Mouse (Mus musculus) erythroid progenitor cell, adult 5-6 weeks (primary cell): ENCODE data around the gene Scel. TPM values are rescaled to one million over a fixed set of nuclear protein-coding genes. Genes with fewer than 3 reads are reported as not detected.

Source experiments
- ATAC-seq: replicated peaks from 2 replicates; pipeline ENCODE4 v1.8.0; 2016; ENCODE audit warnings: moderate number of reproducible peaks, mild to moderate bottlenecking, moderate TSS enrichment, inconsistent platforms; ENCODE audit not compliant: poor library complexity, low FRiP score, severe bottlenecking
- total RNA-seq, 2 experiments: library from RNA; stranded (forward) in 1 of 2; stranded (reverse) in 1 of 2; fragments of 150-400 nt in 1 of 2; fragments of 186-747, 209-891 nt in 1 of 2; gene quantifications; 2 replicates each; pipeline versions ENCODE4 v1.2.3 to v1.2.4; 2015 to 2017; ENCODE audit warnings: low replicate concordance in 2 of 2

The Scel gene
- total RNA-seq, 2 experiments from 2014 or later: not detected

DNA sequence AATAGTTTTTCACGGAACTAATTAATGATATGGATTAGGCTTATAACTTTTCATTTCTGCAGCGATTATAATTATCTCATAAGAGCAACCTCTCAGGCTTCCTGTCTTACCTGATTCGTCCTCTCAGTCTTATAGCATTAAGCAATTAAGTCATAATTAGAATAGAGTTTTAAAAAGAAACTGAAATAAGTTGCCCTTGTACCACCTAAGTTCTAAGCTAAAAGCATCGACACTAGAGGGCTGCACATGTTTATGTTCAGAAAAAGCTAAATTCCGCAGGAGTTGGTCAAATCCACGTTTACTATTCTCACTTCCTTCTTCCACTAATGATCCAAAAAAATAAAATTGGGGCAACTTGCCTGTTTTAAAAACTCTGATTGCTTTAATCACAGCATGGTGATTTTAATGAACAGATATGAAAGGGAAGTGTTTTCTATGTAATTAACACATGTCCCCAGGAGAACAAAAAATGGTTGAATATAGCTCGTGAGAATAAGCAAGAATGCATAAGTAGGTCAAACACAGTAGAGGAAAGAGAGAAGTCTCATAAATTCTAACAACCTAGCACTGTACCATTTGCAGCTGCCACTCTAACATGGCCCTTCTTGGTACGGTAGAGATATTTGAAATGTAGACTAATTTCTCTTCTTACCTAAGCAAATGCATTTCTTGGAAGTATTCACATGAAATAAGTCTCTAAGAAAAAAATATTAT is 48.4 kb downstream of the Scel start:
- ATAC-seq: no peak

GRCm38 (mm10) chr14:103567957-103568356 is 54.8 kb downstream of the Scel start:
- ATAC-seq: no peak

- ATAC-seq: no peak
Observed at GRCm38 (mm10) chr14:103568433-103568832, 55.3 kb downstream of the Scel start.

- no peak for ATAC-seq
Observed at GRCm38 (mm10) chr14:103571598-103572320, 58.6 kb downstream of the Scel start.

DNA sequence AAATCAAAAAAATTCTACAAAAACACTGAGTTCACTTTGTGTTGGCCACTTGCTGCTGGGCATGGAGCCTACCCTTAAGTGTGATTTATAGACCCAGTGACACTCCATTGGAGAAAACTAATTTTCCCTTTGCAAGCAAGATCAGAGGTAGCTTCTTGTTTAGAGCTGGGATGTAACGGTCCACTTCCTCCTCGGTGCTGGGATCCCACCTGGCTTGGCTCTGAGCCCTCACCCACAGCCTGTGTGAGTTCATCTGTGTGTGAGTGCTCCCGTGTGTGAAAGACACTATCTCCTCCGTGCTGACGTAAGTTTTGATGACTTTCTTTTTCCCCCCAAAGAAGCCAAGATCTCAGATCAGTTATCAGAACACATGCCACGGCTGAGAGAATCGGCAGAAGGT is 62.7 kb downstream of the Scel start:
- no peak for ATAC-seq

DNA sequence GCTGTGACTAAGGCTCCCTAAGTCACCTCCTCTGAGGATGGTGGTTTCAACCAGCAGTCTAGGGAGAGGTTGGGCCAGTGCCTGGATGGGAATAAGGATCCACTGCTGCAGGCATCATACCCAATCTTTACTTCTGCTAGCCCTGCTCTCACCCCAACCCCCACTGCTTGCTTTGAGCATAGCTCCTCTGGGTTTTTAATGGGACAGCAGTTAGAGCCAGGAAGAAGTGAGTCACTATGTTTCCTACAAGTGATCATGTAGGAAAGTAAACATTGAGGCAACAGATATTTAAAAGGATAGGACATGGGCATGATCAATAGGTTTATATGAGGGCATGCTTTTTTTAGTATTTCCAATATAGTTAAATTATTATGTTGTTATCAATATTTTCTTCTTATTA is 63.9 kb downstream of the Scel start:
- no peak for ATAC-seq

DNA sequence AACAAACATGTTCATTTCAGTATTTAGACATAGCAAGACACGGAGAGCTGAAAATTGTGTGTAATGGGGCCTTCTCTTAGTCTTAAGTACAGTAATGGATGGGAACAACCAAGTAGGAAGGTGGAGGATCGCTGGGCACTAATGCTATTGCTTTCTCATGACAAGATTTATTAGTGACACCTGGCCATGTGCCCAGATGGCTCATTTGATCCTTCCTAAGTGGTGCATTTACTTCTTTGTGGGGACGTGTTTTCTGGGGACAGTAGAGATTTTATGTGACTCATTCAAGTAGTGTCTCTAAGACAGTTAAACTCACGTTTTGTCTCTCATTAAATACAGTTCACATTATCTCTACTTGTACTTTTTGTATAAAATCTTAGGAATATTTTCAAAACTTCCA is 73.5 kb downstream of the Scel start:
- no peak for ATAC-seq

DNA sequence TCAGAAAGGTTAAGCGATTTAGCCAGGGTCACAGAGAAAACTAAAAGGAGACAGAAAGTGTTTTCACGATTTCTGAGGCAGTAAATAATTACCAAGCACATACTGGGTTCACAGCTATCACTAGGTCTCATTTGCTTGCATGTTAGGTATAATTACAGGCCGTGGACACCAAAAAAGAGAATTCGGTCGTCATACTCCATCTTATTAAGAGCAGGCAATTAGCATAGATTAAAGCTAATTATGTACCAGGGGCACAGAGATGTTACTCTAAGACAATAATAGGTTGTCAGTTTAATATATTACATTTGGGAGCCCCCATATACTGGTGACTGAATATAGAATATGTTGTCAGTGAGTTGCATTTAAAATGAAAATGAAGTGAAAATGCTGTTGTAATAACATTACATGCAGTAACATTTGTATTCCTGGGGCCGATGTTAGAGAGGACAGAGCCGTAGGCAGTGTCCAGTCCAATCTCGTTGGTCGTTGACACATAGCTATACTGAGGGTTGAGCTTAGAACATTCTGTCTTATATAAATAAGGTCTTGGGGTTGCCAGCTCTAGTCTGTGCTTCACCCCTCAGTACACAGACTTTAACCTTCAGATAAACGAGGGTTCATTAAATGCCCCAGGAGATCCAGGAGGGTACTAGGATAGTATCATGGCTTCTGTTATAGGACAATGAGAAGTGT is 74.2 kb downstream of the Scel start:
- ATAC-seq: no peak

GRCm38 (mm10) chr14:103589819-103590218 is 76.7 kb downstream of the Scel start:
- no peak for ATAC-seq

DNA sequence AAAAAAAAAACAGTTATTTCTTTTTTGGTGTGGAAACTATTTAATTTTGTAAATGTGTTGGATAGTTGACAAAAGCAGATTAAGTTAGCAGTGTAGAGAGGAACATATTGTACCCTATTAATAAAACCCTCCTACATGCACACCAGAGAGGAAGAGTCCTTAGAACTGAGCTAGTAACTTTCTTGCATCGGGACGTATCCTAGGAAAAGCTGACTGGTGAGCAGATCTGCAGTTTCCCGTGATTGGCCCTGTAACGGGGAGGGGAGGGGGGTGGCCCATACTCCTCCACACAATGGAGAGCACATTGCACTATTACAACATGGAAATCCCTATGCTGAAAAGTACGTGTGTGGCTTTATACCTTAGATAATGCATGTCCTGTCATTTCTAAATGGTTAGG is 82.7 kb downstream of the Scel start:
- ATAC-seq: no peak

DNA sequence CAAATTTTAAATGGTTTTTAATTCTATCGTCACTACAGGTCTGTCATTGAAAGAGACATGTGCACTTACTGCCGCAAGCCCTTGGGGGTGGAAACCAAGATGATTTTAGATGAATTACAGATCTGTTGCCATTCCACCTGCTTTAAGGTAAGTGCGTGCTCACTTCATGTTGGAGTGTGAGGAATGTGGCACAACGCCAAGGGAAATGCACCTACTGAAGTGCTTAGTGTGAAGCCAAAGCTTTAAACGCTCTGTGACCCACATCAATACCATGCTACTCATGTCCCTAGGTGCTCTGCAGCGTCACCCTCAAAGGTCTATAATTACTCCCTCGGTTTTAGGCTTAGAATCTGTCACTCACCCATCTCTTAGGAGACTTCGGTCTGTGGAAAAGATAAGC is 94.9 kb downstream of the Scel start:
- no peak for ATAC-seq

DNA sequence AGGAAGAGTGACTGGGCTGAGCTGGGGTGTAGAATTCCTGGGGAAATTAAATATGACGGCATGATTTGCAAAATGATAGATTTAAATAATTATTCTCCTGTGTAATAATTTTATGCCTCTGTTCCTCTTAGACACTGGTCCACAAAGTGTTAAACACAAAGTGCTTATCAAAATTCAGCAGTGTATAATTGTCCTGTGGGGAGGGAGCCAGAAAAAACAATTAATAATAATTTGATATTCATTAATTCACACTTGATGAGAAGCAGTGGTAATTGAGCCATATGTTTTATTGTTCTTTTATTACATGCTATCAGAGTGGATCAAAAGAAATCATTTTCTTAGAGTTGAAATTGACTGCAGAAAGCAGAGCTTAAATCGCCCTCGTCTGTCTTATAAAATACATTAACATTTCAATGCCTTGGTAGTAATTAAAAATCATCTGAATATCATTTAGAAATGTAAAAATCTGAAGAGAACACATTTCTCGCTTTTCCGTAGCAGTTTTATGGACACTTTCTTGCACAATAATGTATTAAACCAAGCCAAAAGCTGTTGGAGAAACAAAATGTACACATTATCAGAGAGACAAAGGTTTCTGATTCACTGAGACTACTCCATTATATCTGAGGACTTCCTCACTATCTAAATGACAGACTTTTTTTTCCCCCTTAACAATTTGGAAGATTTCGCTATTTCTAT is 100.6 kb downstream of the Scel start:
- no peak for ATAC-seq

DNA sequence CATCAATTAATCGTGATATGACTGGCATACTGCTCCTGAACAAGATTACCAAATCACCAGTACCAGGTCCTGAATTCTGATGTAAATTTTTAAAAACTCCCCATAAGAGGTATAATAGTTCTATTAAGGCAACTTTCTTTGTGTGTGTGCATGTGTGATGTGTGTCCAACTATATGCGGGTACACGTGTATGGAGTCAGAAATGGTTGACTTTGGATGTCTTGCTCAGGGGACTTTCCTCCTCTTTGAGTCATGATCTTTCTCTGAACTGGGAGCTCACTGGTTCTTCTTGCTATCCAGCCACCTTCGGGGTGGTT is 101.1 kb downstream of the Scel start:
- ATAC-seq: no peak

- ATAC-seq: no peak
Observed at GRCm38 (mm10) chr14:103619756-103620155, 106.6 kb downstream of the Scel start.

GRCm38 (mm10) chr14:103621207-103621606 is 108.1 kb downstream of the Scel start:
- ATAC-seq: no peak

GRCm38 (mm10) chr14:103626100-103626499 is 113.0 kb downstream of the Scel start:
- ATAC-seq: no peak

- ATAC-seq: no peak
Observed at GRCm38 (mm10) chr14:103629639-103630364, 116.7 kb downstream of the Scel start.

DNA sequence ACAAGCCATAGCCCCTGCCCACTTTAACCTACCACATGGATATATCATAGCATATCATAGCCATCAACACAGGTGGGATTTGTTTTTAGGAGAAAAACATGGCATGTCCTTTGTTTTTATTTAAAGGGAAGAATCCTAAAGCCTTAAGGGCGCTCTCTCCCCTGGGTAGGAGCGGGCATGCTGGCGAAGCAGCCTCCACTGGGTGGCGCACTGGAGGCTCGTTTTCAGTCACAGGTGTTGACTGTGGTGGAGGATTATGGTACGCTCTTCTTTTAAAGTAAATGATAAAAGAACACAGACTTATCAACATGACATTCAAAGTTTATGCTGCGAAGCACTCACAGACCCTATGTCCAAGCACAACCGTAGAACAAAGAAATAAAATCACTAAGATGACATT is 117.4 kb downstream of the Scel start:
- no peak for ATAC-seq

GRCm38 (mm10) chr14:103643933-103644332 is 130.8 kb downstream of the Scel start:
- no peak for ATAC-seq

- ATAC-seq: no peak
Observed at GRCm38 (mm10) chr14:103647981-103648380, 134.8 kb downstream of the Scel start.
